Mouse (Mus musculus) forebrain, embryonic 14.5 days (tissue): Measurements from ENCODE around the gene Gm13290. TPM values are rescaled to one million over a fixed set of nuclear protein-coding genes. Genes with fewer than 3 reads are reported as not detected.

Source experiments
- polyA plus RNA-seq: library from polyadenylated mRNA; unstranded; fragments of >200 nt; fragmentation: Nextera tagmentation; extraction: Ambion mirVana; gene quantifications from 2 replicates; pipeline ENCODE4 v1.2.1, GENCODE M21; 2014

Gene Gm13290
- polyA plus RNA-seq, 1 experiment from 2014 or later, result not detected

Other genes with a start within 250 kb of the Gm13290 start
- not detected in 2 replicates for gene Ifna15, start 215.6 kb upstream of the Gm13290 start, polyA plus RNA-seq
- not detected in 2 replicates for gene Ifna14, start 202.0 kb upstream of the Gm13290 start, polyA plus RNA-seq
- not detected in 2 replicates for gene Ifna9, start 181.4 kb upstream of the Gm13290 start, polyA plus RNA-seq
- not detected in 2 replicates for gene Ifna12, start 170.5 kb upstream of the Gm13290 start, polyA plus RNA-seq
- not detected in 2 replicates for gene C87499, start 139.4 kb upstream of the Gm13290 start, polyA plus RNA-seq
- not detected in 2 replicates for gene Ifna13, start 129.4 kb upstream of the Gm13290 start, polyA plus RNA-seq
- not detected in 2 replicates for gene Ifna16, start 96.9 kb upstream of the Gm13290 start, polyA plus RNA-seq
- gene Ifna2, start 89.9 kb upstream of the Gm13290 start, polyA plus RNA-seq, result not detected in 2 replicates
- not detected in 2 replicates for gene Ifnab, start 82.5 kb upstream of the Gm13290 start, polyA plus RNA-seq
- 2.0 and 2.3 TPM in 2 replicates for gene Gm26566, start 52.0 kb upstream of the Gm13290 start, polyA plus RNA-seq
- 145 and 154 TPM in 2 replicates for gene Klhl9, start 51.4 kb upstream of the Gm13290 start, polyA plus RNA-seq
- gene Gm13271, start 19.0 kb upstream of the Gm13290 start, polyA plus RNA-seq, result not detected in 2 replicates
- gene Gm13283, start 13.7 kb upstream of the Gm13290 start, polyA plus RNA-seq, result not detected in 2 replicates
- not detected in 2 replicates for gene Gm13289, start 3.1 kb downstream of the Gm13290 start, polyA plus RNA-seq
- gene Gm13272, start 6.0 kb downstream of the Gm13290 start, polyA plus RNA-seq, result not detected in 2 replicates
- not detected in 2 replicates for gene Ifnz, start 8.3 kb downstream of the Gm13290 start, polyA plus RNA-seq
- not detected in 2 replicates for gene Gm13276, start 11.9 kb downstream of the Gm13290 start, polyA plus RNA-seq
- gene Gm13277, start 14.8 kb downstream of the Gm13290 start, polyA plus RNA-seq, result not detected in 2 replicates
- gene Gm13278, start 17.7 kb downstream of the Gm13290 start, polyA plus RNA-seq, result not detected in 2 replicates
- gene Gm13275, start 20.7 kb downstream of the Gm13290 start, polyA plus RNA-seq, result not detected in 2 replicates
- gene Gm13279, start 23.6 kb downstream of the Gm13290 start, polyA plus RNA-seq, result not detected in 2 replicates
- gene Gm13285, start 25.8 kb downstream of the Gm13290 start, polyA plus RNA-seq, result 0.13 and 0.17 TPM in 2 replicates
- not detected in 2 replicates for gene Gm13287, start 29.4 kb downstream of the Gm13290 start, polyA plus RNA-seq
- gene Gm13288, start 31.7 kb downstream of the Gm13290 start, polyA plus RNA-seq, result not detected in 2 replicates
- not detected in 2 replicates for gene Ifna7, start 42.4 kb downstream of the Gm13290 start, polyA plus RNA-seq
- gene Ifna11, start 46.1 kb downstream of the Gm13290 start, polyA plus RNA-seq, result not detected in 2 replicates
- gene Ifna6, start 53.6 kb downstream of the Gm13290 start, polyA plus RNA-seq, result not detected in 2 replicates
- not detected in 2 replicates for gene Ifna5, start 61.7 kb downstream of the Gm13290 start, polyA plus RNA-seq
- not detected in 2 replicates for gene Ifna4, start 68.0 kb downstream of the Gm13290 start, polyA plus RNA-seq
- gene Ifna1, start 76.3 kb downstream of the Gm13290 start, polyA plus RNA-seq, result not detected in 2 replicates
- not detected in 2 replicates for gene Ifne, start 106.4 kb downstream of the Gm13290 start, polyA plus RNA-seq